Comparison of ENCODE assay signal across 1 mouse cellular context in genomic region chr4:139650907-139651306, GRCm38 (mm10).
A peak's percentile ranks its signal among the peaks of the same experiment; 100 is the strongest.
TF ChIP-seq lines count a peak whose summit lies in the region.

No protein-coding gene starts in this region.

TF ChIP-seq in CH12.LX, 34 proteins besides CTCF, POLR2A, EP300 and RAD21:
- TF ChIP-seq IRF4 (IDR thresholded peaks at IDR 0.05; ENCODE audit: low read depth, low read length) (peak; percentile 50), ETS1 (conservative IDR thresholded peaks at IDR 0.05; ENCODE audit: low read depth, low read length) (0 out of 2 replicates have a peak, but pooled peaks have one; percentile 16), JUN (IDR thresholded peaks at IDR 0.05; ENCODE audit: insufficient read depth, low read depth, low read length) (no peak), MAFK (IDR thresholded peaks at IDR 0.05; ENCODE audit: insufficient replicate concordance, low read length) (peak; percentile 90), USF2 (conservative IDR thresholded peaks at IDR 0.05; ENCODE audit: low read depth, low read length) (no peak), TCF12 (IDR thresholded peaks at IDR 0.05; ENCODE audit: low read depth, low read length) (peak; percentile 71), USF1 (IDR thresholded peaks at IDR 0.05; ENCODE audit: low read depth, low read length) (no peak), ZMIZ1 (IDR thresholded peaks at IDR 0.05; ENCODE audit: low read depth, low read length) (no peak), BHLHE40 (IDR thresholded peaks at IDR 0.05; ENCODE audit: low read depth, low read length) (peak; percentile 83), CHD2 (IDR thresholded peaks at IDR 0.05; ENCODE audit: low read length) (no peak)
